23 mouse cellular contexts compared by ENCODE assay signal in genomic region chr1:180607578-180607879, GRCm38 (mm10). TPM values are rescaled to one million over a fixed set of nuclear protein-coding genes. Genes with fewer than 3 reads are reported as not detected.
DNase-seq lines count a peak whose midpoint lies in the region; ATAC-seq and TF ChIP-seq lines count a peak whose summit lies in the region.
"Had no signal": no experiment of that assay in that cellular context is flagged by ENCODE, and none has a peak within 500 bp of the region (broad histone marks: within the 10 kb centered on the region; RNA-seq: fewer than 3 reads in every experiment).

No protein-coding gene starts in this region.

- intact Hi-C loops in heart, postnatal 10 days (cut with DNase I): no loop called here

- TF ChIP-seq CTCF in kidney, postnatal 0 days (IDR thresholded peaks at IDR 0.05; ENCODE audit: low read depth): no peak

- WGBS in heart, embryonic 14.5 days: 72% methylated on average over 2 of the region's 2 CpGs
- 85% methylated on average over 2 of the region's 2 CpGs for WGBS in kidney, postnatal 0 days
- WGBS in hindbrain, embryonic 14.5 days: 84% methylated on average over 2 of the region's 2 CpGs

- H3K27ac ChIP-seq in heart, embryonic 14.5 days (replicated peaks in 1 of 2; ENCODE audit: control insufficient read depth in 1 of 2, insufficient read depth in 1 of 2, low read depth in 2 of 2, low read length in 2 of 2): peak overlapping the region; percentile 58 to 67
- H3K27ac ChIP-seq in kidney, postnatal 0 days: no peak overlapping the region
- H3K27ac ChIP-seq in hindbrain, embryonic 14.5 days: no peak overlapping the region
- H3K27ac ChIP-seq: embryonic facial prominence, embryonic 15.5 days; forebrain, embryonic 13.5 days; hindbrain, embryonic 13.5 days; intestine, embryonic 15.5 days had no signal

- peaks cover 22 to 28% of the 10 kb centered on the region in 2 experiments for H3K4me1 ChIP-seq in heart, embryonic 14.5 days (ENCODE audit: control insufficient read depth in 2 of 2, insufficient read depth in 2 of 2, low read length in 2 of 2)
- no peaks in the 10 kb centered on the region for H3K4me1 ChIP-seq in kidney, postnatal 0 days (replicated peaks; ENCODE audit: insufficient read depth, low read length)
- no peaks in the 10 kb centered on the region for H3K4me1 ChIP-seq in hindbrain, embryonic 14.5 days (replicated peaks; ENCODE audit: control insufficient read depth, insufficient read depth, low read length)
- H3K4me1 ChIP-seq: embryonic facial prominence, embryonic 15.5 days; forebrain, embryonic 13.5 days; hindbrain, embryonic 13.5 days; intestine, embryonic 15.5 days had no signal

- no peak overlapping the region for H3K9ac ChIP-seq in heart, embryonic 14.5 days (ENCODE audit: low read length)
- H3K9ac ChIP-seq in kidney, postnatal 0 days (ENCODE audit: low read depth, low read length): no peak overlapping the region
- H3K9ac ChIP-seq in hindbrain, embryonic 14.5 days: no peak overlapping the region
- H3K9ac ChIP-seq: embryonic facial prominence, embryonic 15.5 days; forebrain, embryonic 13.5 days; forebrain, postnatal 0 days; hindbrain, embryonic 13.5 days; intestine, embryonic 15.5 days had no signal

- peaks cover 5% of the 10 kb centered on the region for H3K36me3 ChIP-seq in heart, embryonic 14.5 days (ENCODE audit: control insufficient read depth, insufficient read depth, low read length)
- H3K36me3 ChIP-seq in kidney, postnatal 0 days (ENCODE audit: insufficient read depth, low read length): 0 out of 2 replicates have a peak, but pooled peaks cover 9% of the 10 kb centered on the region
- peaks cover 15% of the 10 kb centered on the region for H3K36me3 ChIP-seq in hindbrain, embryonic 14.5 days (replicated peaks; ENCODE audit: control insufficient read depth, insufficient read depth)

- no peak for DNase-seq in heart, postnatal 10 days
- DNase-seq in kidney, postnatal 0 days (ENCODE audit: low spot score): peak; percentile 2
- DNase-seq in kidney, adult 18-20 months: no peak
- no peak for DNase-seq in hindbrain, embryonic 14.5 days (ENCODE audit: low spot score)
- DNase-seq: adrenal gland, adult 8-10 months; adrenal gland, postnatal 36 days; B cell, adult 2 months; cerebellum, adult 11 months; cerebellum, adult 8-10 months; cerebellum, postnatal 14 days; embryo, embryonic 11 days; forebrain, postnatal 0 days; gastrocnemius, postnatal 10 days; kidney, adult 2 months had no signal

- H3K4me2 ChIP-seq in heart, embryonic 14.5 days (ENCODE audit: low read length): no peak overlapping the region
- no peak overlapping the region for H3K4me2 ChIP-seq in kidney, postnatal 0 days (ENCODE audit: low read length)
- no peak overlapping the region for H3K4me2 ChIP-seq in hindbrain, embryonic 14.5 days (replicated peaks)
- H3K4me2 ChIP-seq: embryonic facial prominence, embryonic 15.5 days; forebrain, embryonic 13.5 days; hindbrain, embryonic 13.5 days; intestine, embryonic 15.5 days had no signal

- no peaks in the 10 kb centered on the region for H3K27me3 ChIP-seq in heart, embryonic 14.5 days (ENCODE audit: control insufficient read depth, insufficient read depth, low read length)
- H3K27me3 ChIP-seq in kidney, postnatal 0 days (ENCODE audit: insufficient read depth, low read length): no peaks in the 10 kb centered on the region
- no peaks in the 10 kb centered on the region for H3K27me3 ChIP-seq in hindbrain, embryonic 14.5 days (ENCODE audit: control insufficient read depth, insufficient read depth, low read length)
- H3K27me3 ChIP-seq: embryonic facial prominence, embryonic 15.5 days; forebrain, embryonic 13.5 days; hindbrain, embryonic 13.5 days; intestine, embryonic 15.5 days had no signal

- H3K9me3 ChIP-seq in heart, embryonic 14.5 days (ENCODE audit: control insufficient read depth, low read length): 0 out of 2 replicates have a peak, but pooled peaks cover 5% of the 10 kb centered on the region
- 0 out of 2 replicates have a peak, but pooled peaks cover 3% of the 10 kb centered on the region for H3K9me3 ChIP-seq in kidney, postnatal 0 days (replicated peaks; ENCODE audit: low read length)
- H3K9me3 ChIP-seq in hindbrain, embryonic 14.5 days (ENCODE audit: control insufficient read depth, low read length): no peaks in the 10 kb centered on the region
- H3K9me3 ChIP-seq: embryonic facial prominence, embryonic 15.5 days; intestine, embryonic 15.5 days had no signal

- ATAC-seq in heart, embryonic 14.5 days (ENCODE audit: insufficient number of reproducible peaks, insufficient read depth, low FRiP score, low read depth): no peak
- no peak for ATAC-seq in kidney, postnatal 0 days (replicated peaks; ENCODE audit: low FRiP score, low read depth)
- ATAC-seq in granulocyte monocyte progenitor cell, adult 5-6 weeks (replicated peaks; ENCODE audit: poor library complexity, severe bottlenecking): peak; percentile 61
- peak; percentile 44; the same call in 1 of the 2 replicates for ATAC-seq in megakaryocyte progenitor cell, adult 5-6 weeks (replicated peaks; ENCODE audit: poor library complexity)
- ATAC-seq in erythroid progenitor cell, adult 5-6 weeks (replicated peaks; ENCODE audit: low FRiP score, poor library complexity, severe bottlenecking): no peak
- no peak for ATAC-seq in hindbrain, embryonic 14.5 days (ENCODE audit: low FRiP score)
- ATAC-seq: CD4-positive, CD25-positive, alpha-beta regulatory T cell, adult 4 months; forebrain, embryonic 13.5 days; forebrain, postnatal 0 days; intestine, embryonic 15.5 days had no signal

- H3K4me3 ChIP-seq in heart, embryonic 14.5 days (ENCODE audit: control insufficient read depth in 1 of 2, insufficient read depth in 1 of 2, low read depth in 1 of 2, low read length in 2 of 2): no peak overlapping the region
- no peak overlapping the region for H3K4me3 ChIP-seq in kidney, postnatal 0 days (replicated peaks; ENCODE audit: low read depth, low read length)
- H3K4me3 ChIP-seq in hindbrain, embryonic 14.5 days (replicated peaks; ENCODE audit: low read length): no peak overlapping the region
- H3K4me3 ChIP-seq: embryonic facial prominence, embryonic 15.5 days; forebrain, embryonic 13.5 days; hindbrain, embryonic 13.5 days; intestine, embryonic 15.5 days had no signal

RNA-seq across cellular contexts. Expression of gene Lin9, which starts 33.4 kb away (rescaled TPM):
- polyA plus RNA-seq in heart, embryonic 14.5 days (2014; fragmentation: Nextera tagmentation; extraction: Ambion mirVana): 13.8 and 15.1 TPM in 2 replicates
- total RNA-seq in heart, postnatal 10 days (2021): 1 to 10 TPM; 5.3 to 6.4 TPM
- 11.6 and 14.9 TPM in 2 replicates for polyA plus RNA-seq in kidney, postnatal 0 days (2015; fragmentation: Nextera tagmentation; extraction: Ambion mirVana)
- total RNA-seq in granulocyte monocyte progenitor cell, adult 5-6 weeks (2014; fragmentation: Nextera tagmentation): 21.2 and 30.4 TPM in 2 replicates
- total RNA-seq in granulocyte monocyte progenitor cell, adult 5-6 weeks (2017): 28.7 and 39.6 TPM in 2 replicates
- 26.6 and 31.1 TPM in 2 replicates for total RNA-seq in megakaryocyte progenitor cell, adult 5-6 weeks (2015)
- 31.4 and 41.9 TPM in 2 replicates for total RNA-seq in megakaryocyte progenitor cell, adult 5-6 weeks (2017)
- total RNA-seq in erythroid progenitor cell, adult 5-6 weeks (2015; ENCODE audit: low replicate concordance): 84.3 and 95.2 TPM in 2 replicates
- total RNA-seq in erythroid progenitor cell, adult 5-6 weeks (2017; ENCODE audit: low replicate concordance): 62.6 and 87.4 TPM in 2 replicates
- 10.6 and 11.2 TPM in 2 replicates for polyA plus RNA-seq in hindbrain, embryonic 14.5 days (2014; fragmentation: Nextera tagmentation; extraction: Ambion mirVana)

RNA-seq across cellular contexts. Expression of gene Parp1, which starts 38.8 kb away (rescaled TPM):
- polyA plus RNA-seq in heart, embryonic 14.5 days (2014; fragmentation: Nextera tagmentation; extraction: Ambion mirVana): 78.1 and 85.2 TPM in 2 replicates
- total RNA-seq in heart, postnatal 10 days (2021): 10 to 100 TPM; 68.4 to 80.8 TPM
- 69.8 and 75.3 TPM in 2 replicates for polyA plus RNA-seq in kidney, postnatal 0 days (2015; fragmentation: Nextera tagmentation; extraction: Ambion mirVana)
- 120 and 129 TPM in 2 replicates for total RNA-seq in granulocyte monocyte progenitor cell, adult 5-6 weeks (2014; fragmentation: Nextera tagmentation)
- 173 and 204 TPM in 2 replicates for total RNA-seq in granulocyte monocyte progenitor cell, adult 5-6 weeks (2017)
- total RNA-seq in megakaryocyte progenitor cell, adult 5-6 weeks (2015): 70.0 and 71.1 TPM in 2 replicates
- total RNA-seq in megakaryocyte progenitor cell, adult 5-6 weeks (2017): 194 and 197 TPM in 2 replicates
- 36.4 and 38.6 TPM in 2 replicates for total RNA-seq in erythroid progenitor cell, adult 5-6 weeks (2015; ENCODE audit: low replicate concordance)
- 20.3 and 21.3 TPM in 2 replicates for total RNA-seq in erythroid progenitor cell, adult 5-6 weeks (2017; ENCODE audit: low replicate concordance)
- polyA plus RNA-seq in hindbrain, embryonic 14.5 days (2014; fragmentation: Nextera tagmentation; extraction: Ambion mirVana): 85.4 and 86.8 TPM in 2 replicates

Comparison
In these comparisons a context has a peak if more than half of its experiments do, and no peak if none do; other contexts are left out.
1. ATAC-seq: peak in granulocyte monocyte progenitor cell, adult 5-6 weeks (single experiment) and megakaryocyte progenitor cell, adult 5-6 weeks (single experiment); none in heart, embryonic 14.5 days (single experiment), kidney, postnatal 0 days (single experiment), erythroid progenitor cell, adult 5-6 weeks (single experiment) and hindbrain, embryonic 14.5 days (single experiment).
2. H3K27ac ChIP-seq: peak in heart, embryonic 14.5 days (2 of 2); none in kidney, postnatal 0 days (single experiment) and hindbrain, embryonic 14.5 days (single experiment).